Mouse (Mus musculus) liver, adult 2 months (tissue): ENCODE results near the gene Otud7a. TPM values are rescaled to one million over a fixed set of nuclear protein-coding genes. Genes with fewer than 3 reads are reported as not detected.

Source experiments
- DNase-seq: peaks from one replicate; pipeline ENCODE4 v3.0.0-alpha.2; 2011; ENCODE audit warnings: low read depth, low spot score; ENCODE audit errors: extremely low read depth
- H3K27ac ChIP-seq: fragments of 200-500 bp; replicated peaks from 2 replicates; pipeline ENCODE4 v1.5.1; 2012; ENCODE audit warnings: low read depth, mild to moderate bottlenecking, control low read depth, inconsistent platforms, low read length; ENCODE audit not compliant: insufficient read depth
- H3K27me3 ChIP-seq: fragments of 200-500 bp; 2 replicates; pipeline ENCODE4 v1.6.1; 2012; ENCODE audit warnings: mild to moderate bottlenecking, moderate library complexity, low read length, inconsistent platforms; ENCODE audit not compliant: control insufficient read depth, insufficient read depth
- H3K36me3 ChIP-seq: fragments of 200-500 bp; 2 replicates; pipeline ENCODE4 v1.6.1; 2012; ENCODE audit warnings: low read length, inconsistent platforms; ENCODE audit not compliant: control insufficient read depth, insufficient read depth
- H3K4me1 ChIP-seq: fragments of 200-500 bp; 2 replicates; pipeline ENCODE4 v1.6.1; 2011; ENCODE audit warnings: low read length; ENCODE audit not compliant: control insufficient read depth, insufficient read depth
- H3K4me3 ChIP-seq: fragments of 200-500 bp; 2 replicates; pipeline ENCODE4 v1.5.1; 2011; ENCODE audit warnings: low read depth, mild to moderate bottlenecking, control low read depth, low read length, moderate library complexity; ENCODE audit not compliant: insufficient read depth
- H3K79me2 ChIP-seq: fragments of 200-500 bp; 2 replicates; pipeline ENCODE4 v1.6.1; 2012; ENCODE audit warnings: inconsistent platforms, mild to moderate bottlenecking, low read length, moderate library complexity; ENCODE audit not compliant: control insufficient read depth, insufficient read depth
- H3K9ac ChIP-seq: fragments of 200-500 bp; 2 replicates; pipeline ENCODE4 v1.6.1; 2012; ENCODE audit warnings: low read depth, mild to moderate bottlenecking, control low read depth, inconsistent platforms, low read length
- CTCF ChIP-seq: fragments of 200-500 bp; IDR thresholded peaks from 2 replicates; pipeline ENCODE4 v1.5.1; 2011; ENCODE audit warnings: low read depth, low read length, control low read depth
- POLR2A ChIP-seq: fragments of 200-500 bp; IDR thresholded peaks from 2 replicates; pipeline ENCODE4 v1.6.1; 2011; ENCODE audit warnings: low read length, control low read depth; ENCODE audit not compliant: insufficient read depth; ENCODE audit errors: extremely low read depth
- WGBS: fragments of 180-500 bp; shearing (Covaris S2); methylation state at CpG from one replicate; pipeline ENCODE4 v1.1.7; 2018; 5-methylcytosine and 5-hydroxymethylcytosine counted together
- polyA plus RNA-seq: library from polyadenylated mRNA; depleted of rRNA; stranded (reverse); fragments of >200 nt; gene quantifications from 2 replicates; pipeline ENCODE4 v1.2.3, GENCODE M21; 2012
- total RNA-seq: library from RNA; depleted of rRNA; stranded (reverse); fragments of >200 nt; gene quantifications from 2 replicates; pipeline ENCODE4 v1.2.3, GENCODE M21; 2014

Gene Otud7a
- total and polyA plus RNA-seq, 2 experiments = not detected

DNA sequence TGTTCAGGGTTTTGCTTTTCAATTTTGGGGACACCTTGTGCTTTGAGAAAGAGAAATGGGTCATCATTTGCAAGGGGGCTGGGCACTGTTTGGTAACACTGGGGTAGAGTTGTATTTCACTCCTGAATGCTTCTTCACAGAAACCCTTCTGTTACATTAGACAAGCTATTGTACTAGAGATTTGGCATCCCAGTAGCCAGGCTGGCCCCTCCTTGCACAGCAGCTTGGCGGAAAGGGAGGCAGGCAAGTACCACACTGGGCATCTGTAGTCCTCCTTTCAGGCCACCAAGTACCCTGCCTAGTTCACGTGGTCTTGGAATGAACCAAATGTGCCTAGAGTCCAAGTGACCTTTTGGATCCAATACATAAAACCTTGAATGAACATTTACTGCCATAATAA is 18.1 kb downstream of the Otud7a start:
- H3K27me3 ChIP-seq = no peaks in the 10 kb centered on the region
- TF ChIP-seq CTCF = no peak
- TF ChIP-seq POLR2A = no peak
- 79% methylated on average over 2 of the region's 2 CpGs for WGBS
- no peak overlapping the region for H3K27ac ChIP-seq
- H3K4me1 ChIP-seq = no peaks in the 10 kb centered on the region
- H3K79me2 ChIP-seq = no peaks in the 10 kb centered on the region
- H3K9ac ChIP-seq = no peak overlapping the region
- DNase-seq = no peak
- H3K4me3 ChIP-seq = no peak overlapping the region
- H3K36me3 ChIP-seq = no peaks in the 10 kb centered on the region

GRCm38 (mm10) chr7:63466729-63467128 is 22.2 kb downstream of the Otud7a start:
- H3K27me3 ChIP-seq = no peaks in the 10 kb centered on the region
- WGBS = 85% methylated on average over 6 of the region's 6 CpGs

GRCm38 (mm10) chr7:63468258-63468657 is 23.7 kb downstream of the Otud7a start:
- H3K36me3 ChIP-seq = no peaks in the 10 kb centered on the region
- H3K27ac ChIP-seq = no peak overlapping the region
- H3K4me3 ChIP-seq = no peak overlapping the region
- no peaks in the 10 kb centered on the region for H3K27me3 ChIP-seq
- TF ChIP-seq CTCF (no peak), POLR2A (no peak)
- no peak overlapping the region for H3K9ac ChIP-seq
- WGBS = 71% methylated on average over 3 of the region's 3 CpGs
- no peaks in the 10 kb centered on the region for H3K79me2 ChIP-seq
- H3K4me1 ChIP-seq = no peaks in the 10 kb centered on the region
- no peak for DNase-seq

More at GRCm38 (mm10) chr7:63466729-63467128, 22.2 kb downstream of the Otud7a start:
- Histone ChIP-seq H3K4me1 (no peaks in the 10 kb centered on the region), H3K4me3 (no peak overlapping the region), H3K79me2 (no peaks in the 10 kb centered on the region), H3K9ac (no peak overlapping the region), H3K27ac (no peak overlapping the region), H3K36me3 (no peaks in the 10 kb centered on the region)
- TF ChIP-seq CTCF (no peak), POLR2A (no peak)
- DNase-seq = no peak

- WGBS = 80% methylated on average over 2 of the region's 2 CpGs
- H3K36me3 ChIP-seq = no peaks in the 10 kb centered on the region
Measured at GRCm38 (mm10) chr7:63483091-63483490, 38.5 kb downstream of the Otud7a start.

GRCm38 (mm10) chr7:63497051-63497547 is 52.5 kb downstream of the Otud7a start:
- 66% methylated on average over 9 of the region's 9 CpGs for WGBS
- H3K4me3 ChIP-seq = no peak overlapping the region
- no peaks in the 10 kb centered on the region for H3K79me2 ChIP-seq
- H3K4me1 ChIP-seq = no peaks in the 10 kb centered on the region
- no peak for TF ChIP-seq CTCF
- TF ChIP-seq POLR2A = no peak
- no peaks in the 10 kb centered on the region for H3K27me3 ChIP-seq
- H3K27ac ChIP-seq = no peak overlapping the region
- no peaks in the 10 kb centered on the region for H3K36me3 ChIP-seq
- no peak for DNase-seq
- H3K9ac ChIP-seq = no peak overlapping the region

More at GRCm38 (mm10) chr7:63483091-63483490, 38.5 kb downstream of the Otud7a start:
- TF ChIP-seq CTCF = no peak
- TF ChIP-seq POLR2A = no peak
- no peaks in the 10 kb centered on the region for H3K79me2 ChIP-seq
- H3K9ac ChIP-seq = no peak overlapping the region
- H3K27me3 ChIP-seq = no peaks in the 10 kb centered on the region
- no peaks in the 10 kb centered on the region for H3K4me1 ChIP-seq
- no peak overlapping the region for H3K27ac ChIP-seq
- no peak overlapping the region for H3K4me3 ChIP-seq
- DNase-seq = no peak

GRCm38 (mm10) chr7:63504202-63504601 is 59.7 kb downstream of the Otud7a start:
- no peak for TF ChIP-seq CTCF
- no peak for TF ChIP-seq POLR2A
- Histone ChIP-seq H3K4me1 (no peaks in the 10 kb centered on the region), H3K9ac (no peak overlapping the region), H3K36me3 (no peaks in the 10 kb centered on the region), H3K27ac (no peak overlapping the region), H3K27me3 (no peaks in the 10 kb centered on the region), H3K4me3 (no peak overlapping the region), H3K79me2 (no peaks in the 10 kb centered on the region)
- 28% methylated on average over 2 of the region's 2 CpGs for WGBS
- no peak for DNase-seq
